Mouse (Mus musculus): ENCODE measurements around the gene Hsd17b11.
"Not testable (repeated sequence)": the region's sequence is repeated elsewhere in the genome, so short reads cannot be mapped to it uniquely, and the experiment has no call there.

Gene Hsd17b11

GRCm38 (mm10) chr5:103993601-103994000 is 28.1 kb downstream of the Hsd17b11 start:
- in situ Hi-C loops (cut with MboI, MseI): loop anchor here (10.0 kb wide), 1 partner anchor 341 kb away; no protein-coding TSS in a partner anchor

GRCm38 (mm10) chr5:103992831-103993230 is 28.9 kb downstream of the Hsd17b11 start:
- in situ Hi-C loops (cut with MboI, MseI): loop anchor here (10.0 kb wide), 1 partner anchor 342 kb away; no protein-coding TSS in a partner anchor

GRCm38 (mm10) chr5:103980705-103981560 is 40.8 kb downstream of the Hsd17b11 start:
- in situ Hi-C loops (cut with MboI, MseI): loop anchor here (10.0 kb wide), 1 partner anchor 334 kb away; no protein-coding TSS in a partner anchor

GRCm38 (mm10) chr5:103977907-103978570 is 43.7 kb downstream of the Hsd17b11 start:
- in situ Hi-C loops (cut with MboI, MseI): no loop called here

GRCm38 (mm10) chr5:103977297-103977696 is 44.4 kb downstream of the Hsd17b11 start, which contains the start of gene Hsd17b13:
Hsd17b13 (minus strand) TSS chr5:103977410.
- in situ Hi-C loops (cut with MboI, MseI): no loop called here

GRCm38 (mm10) chr5:103975736-103976135 is 46.0 kb downstream of the Hsd17b11 start:
- in situ Hi-C loops (cut with MboI, MseI): no loop called here

- in situ Hi-C loops (cut with MboI, MseI): no loop called here
Observed at GRCm38 (mm10) chr5:103972801-103973200, 48.9 kb downstream of the Hsd17b11 start.

GRCm38 (mm10) chr5:103972379-103972778 is 49.3 kb downstream of the Hsd17b11 start:
- in situ Hi-C loops (cut with MboI, MseI): no loop called here

- in situ Hi-C loops (cut with MboI, MseI): no loop called here
Observed at GRCm38 (mm10) chr5:103971051-103971450, 50.7 kb downstream of the Hsd17b11 start.

- in situ Hi-C loops (cut with MboI, MseI): no loop called here
Observed at GRCm38 (mm10) chr5:103962935-103963429, 58.7 kb downstream of the Hsd17b11 start.

- in situ Hi-C loops (cut with MboI, MseI): no loop called here
Observed at GRCm38 (mm10) chr5:103954638-103955037, 67.1 kb downstream of the Hsd17b11 start.

GRCm38 (mm10) chr5:103953135-103954083 is 68.3 kb downstream of the Hsd17b11 start:
- in situ Hi-C loops (cut with MboI, MseI): no loop called here

GRCm38 (mm10) chr5:103950138-103950537 is 71.6 kb downstream of the Hsd17b11 start:
- in situ Hi-C loops (cut with MboI, MseI): not testable (repeated sequence)

GRCm38 (mm10) chr5:103943183-103943582 is 78.5 kb downstream of the Hsd17b11 start:
- in situ Hi-C loops (cut with MboI, MseI): no loop called here

- in situ Hi-C loops (cut with MboI, MseI): no loop called here
Observed at GRCm38 (mm10) chr5:103939856-103940255, 81.9 kb downstream of the Hsd17b11 start.
